Mouse (Mus musculus) liver, postnatal 0 days (tissue): ENCODE data around the gene Camsap2.

Experiments used
- CTCF ChIP-seq: sonication (generic); IDR thresholded peaks from 2 replicates; pipeline ENCODE4 v1.5.1; 2016; ENCODE audit warnings: antibody characterized with exemption, low read depth
- EP300 ChIP-seq: IDR thresholded peaks from 2 replicates; pipeline ENCODE4 v1.6.1; 2016; ENCODE audit warnings: antibody characterized with exemption, low read depth, mild to moderate bottlenecking

DNA sequence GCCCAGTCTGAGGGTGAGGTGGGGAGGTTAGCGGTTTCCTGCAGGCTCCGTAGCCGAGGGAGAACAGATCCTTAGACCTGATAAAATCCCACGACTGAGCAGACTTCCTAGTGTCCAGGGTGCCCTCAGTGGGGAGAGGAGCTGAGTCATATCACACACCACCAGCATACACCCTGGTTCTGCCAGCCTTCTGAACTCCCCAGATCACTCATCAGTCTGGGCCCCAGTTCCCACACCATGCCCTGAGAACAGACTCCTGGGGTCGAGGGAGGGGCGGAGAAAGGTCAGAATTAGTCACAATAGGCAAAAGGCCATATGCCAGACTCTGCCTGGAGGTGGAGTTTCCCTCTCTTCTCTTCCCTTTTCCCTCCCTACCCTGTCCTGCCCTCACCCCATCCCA is 90.7 kb downstream of the Camsap2 start:
- TF ChIP-seq EP300 (no peak), CTCF (no peak)
